13 mouse cellular contexts compared by ENCODE assay signal in genomic region chr2:66094622-66095181, GRCm38 (mm10).
"Had no signal": no experiment of that assay in that cellular context is flagged by ENCODE, and none has a peak within 500 bp of the region (broad histone marks: within the 10 kb centered on the region; RNA-seq: fewer than 3 reads in every experiment).

No protein-coding gene starts in this region.

- H3K27ac ChIP-seq: left cerebral cortex, adult 2 months; liver, embryonic 15.5 days; macrophage; midbrain, embryonic 15.5 days; neural tube, embryonic 13.5 days; stomach, postnatal 0 days had no signal

- H3K9me3 ChIP-seq: liver, embryonic 15.5 days; megakaryocyte, embryonic 14.5 days; midbrain, embryonic 15.5 days; neural tube, embryonic 13.5 days had no signal

- H3K4me1 ChIP-seq: liver, embryonic 15.5 days; megakaryocyte, embryonic 14.5 days had no signal

- H3K9ac ChIP-seq: liver, embryonic 15.5 days; midbrain, embryonic 15.5 days; neural tube, embryonic 13.5 days had no signal

- H3K27me3 ChIP-seq: liver, embryonic 15.5 days; megakaryocyte, embryonic 14.5 days; midbrain, embryonic 15.5 days; neural tube, embryonic 13.5 days had no signal

- DNase-seq: kidney, postnatal 25 days; lung, postnatal 10 days; thymus, postnatal 4 days had no signal

- H3K4me3 ChIP-seq: left cerebral cortex, adult 2 months; liver, embryonic 15.5 days; megakaryocyte, embryonic 14.5 days; midbrain, embryonic 15.5 days; neural tube, embryonic 13.5 days had no signal

- ATAC-seq: intestine, postnatal 0 days; midbrain, embryonic 15.5 days had no signal

- H3K4me2 ChIP-seq: liver, embryonic 11.5 days; liver, embryonic 15.5 days; midbrain, embryonic 11.5 days; midbrain, embryonic 15.5 days; neural tube, embryonic 13.5 days had no signal

- H3K36me3 ChIP-seq: liver, embryonic 15.5 days; midbrain, embryonic 15.5 days; neural tube, embryonic 13.5 days had no signal
